Mouse (Mus musculus) small intestine, adult 2 months (tissue): Measurements from ENCODE around the gene Csnk2a2.

ENCODE experiments used
- CTCF ChIP-seq: fragments of 200-500 bp; IDR thresholded peaks from 2 replicates; pipeline ENCODE4 v1.5.1; 2012; ENCODE audit warnings: low read depth, mild to moderate bottlenecking, control low read depth, inconsistent platforms, low read length, moderate library complexity, mixed read lengths; ENCODE audit not compliant: insufficient replicate concordance, insufficient read length; ENCODE audit errors: extremely low read depth
- POLR2A ChIP-seq: fragments of 200-500 bp; IDR thresholded peaks from 2 replicates; pipeline ENCODE4 v1.6.1; 2012; ENCODE audit warnings: low read depth, mild to moderate bottlenecking, control low read depth, inconsistent platforms, low read length, moderate library complexity

DNA sequence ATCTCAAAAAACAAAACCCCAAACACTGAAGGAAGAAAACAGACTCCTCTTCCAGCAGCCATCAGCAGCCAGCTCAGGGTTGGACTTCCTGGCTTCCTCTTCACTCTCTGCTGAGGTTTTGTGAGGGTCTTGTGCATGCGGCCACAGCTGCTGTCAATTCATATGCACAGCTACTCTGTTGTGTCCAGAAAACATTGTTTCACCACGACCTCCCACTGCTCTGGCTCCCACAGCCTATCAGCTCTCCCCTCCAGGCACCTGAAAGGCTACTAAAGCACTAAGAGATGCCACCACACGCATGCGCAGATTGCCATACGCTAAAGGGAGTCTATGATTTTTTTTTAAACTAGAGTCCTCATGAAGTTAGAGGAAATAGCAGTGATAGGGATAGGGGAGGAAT lies 15.0 kb upstream of the Csnk2a2 start:
- TF ChIP-seq POLR2A (no peak), CTCF (no peak)
